Mouse (Mus musculus): ENCODE data around the gene Cdc5l. TPM values are rescaled to one million over a fixed set of nuclear protein-coding genes. Genes with fewer than 3 reads are reported as not detected.

Cdc5l gene
- total RNA-seq, 1 experiment: 125 TPM

DNA sequence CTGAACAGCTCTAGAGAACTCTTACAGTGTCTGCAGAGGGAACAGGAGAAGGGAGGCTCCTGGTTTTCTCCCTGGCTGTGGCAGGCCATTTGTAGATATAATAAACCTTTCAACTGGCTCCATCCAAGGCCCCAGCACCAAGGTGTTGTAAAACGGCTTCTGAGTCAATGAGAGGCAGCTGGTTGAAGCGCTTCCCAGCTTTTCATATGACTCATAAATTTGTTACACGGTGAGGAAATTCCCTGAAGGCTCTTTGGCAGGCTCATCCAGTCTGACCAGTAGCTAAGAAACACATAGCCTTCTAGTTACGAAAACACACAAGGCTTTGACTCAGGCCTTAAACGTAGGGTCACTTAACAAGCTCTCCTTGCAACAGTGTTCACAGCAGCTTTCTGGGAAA lies 74.1 kb downstream of the Cdc5l start:
- no peaks in the 10 kb centered on the region for H3K36me3 ChIP-seq (ENCODE audit: control insufficient read depth, insufficient read depth, low read length, poor library complexity, severe bottlenecking)
- TF ChIP-seq CHD2 (IDR thresholded peaks at IDR 0.05; ENCODE audit: low read depth, low read length) (no peak), HCFC1 (IDR thresholded peaks at IDR 0.05; ENCODE audit: borderline replicate concordance, insufficient read depth, low read length) (no peak), ZC3H11A (IDR thresholded peaks at IDR 0.05; ENCODE audit: borderline replicate concordance, low read depth, low read length) (no peak), MAFK (IDR thresholded peaks at IDR 0.05; ENCODE audit: insufficient read depth, low read depth, low read length) (no peak), ZNF384 (IDR thresholded peaks at IDR 0.05; ENCODE audit: low read depth, low read length) (no peak)
- no peak for DNase-seq (ENCODE audit: low read depth, low spot score)
- no peak overlapping the region for H3K9ac ChIP-seq (ENCODE audit: insufficient read depth, low read depth, low read length, poor library complexity, severe bottlenecking)
- in situ Hi-C loops (cut with MboI; ENCODE audit: low sequenced_read_pairs in 2 of 2, unreplicated experiment in 2 of 2): no loop called here
- H3K9me3 ChIP-seq (ENCODE audit: control insufficient read depth, insufficient read depth, low read depth, low read length): no peaks in the 10 kb centered on the region
- H3K27ac ChIP-seq (ENCODE audit: insufficient read depth, low read depth, low read length, poor library complexity, severe bottlenecking): no peak overlapping the region
- H3K4me1 ChIP-seq (ENCODE audit: control insufficient read depth in 2 of 2, insufficient read depth in 2 of 2, low read length in 2 of 2, poor library complexity in 1 of 2): no peaks in the 10 kb centered on the region
- H3K4me3 ChIP-seq (ENCODE audit: insufficient read depth in 1 of 2, low read depth in 1 of 2, low read length in 2 of 2, poor library complexity in 1 of 2, severe bottlenecking in 1 of 2): no peak overlapping the region

DNA sequence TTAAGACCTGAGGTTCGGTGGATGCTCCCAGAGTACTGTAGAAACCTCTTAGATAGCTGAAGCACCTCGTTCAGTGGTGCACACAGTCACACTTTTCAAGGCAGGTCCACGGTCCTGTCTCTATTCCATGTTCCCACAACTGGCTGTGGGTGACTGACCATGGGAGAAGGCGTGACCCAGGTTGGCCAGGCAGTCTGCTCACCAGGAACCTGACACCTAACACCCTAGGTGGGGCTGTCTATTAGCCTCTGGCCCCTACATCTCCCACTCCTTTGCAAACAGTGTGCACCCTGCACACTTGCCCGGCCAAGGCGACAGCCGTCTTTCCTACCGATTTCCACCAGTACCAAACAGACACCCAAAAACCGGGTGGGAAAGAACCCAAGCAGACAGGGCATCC lies 77.1 kb downstream of the Cdc5l start:
- no peaks in the 10 kb centered on the region for H3K4me1 ChIP-seq (ENCODE audit: control insufficient read depth in 2 of 2, insufficient read depth in 2 of 2, low read length in 2 of 2, poor library complexity in 1 of 2)
- TF ChIP-seq ZC3H11A (IDR thresholded peaks at IDR 0.05; ENCODE audit: borderline replicate concordance, low read depth, low read length) (no peak), MAFK (IDR thresholded peaks at IDR 0.05; ENCODE audit: insufficient read depth, low read depth, low read length) (no peak), CHD2 (IDR thresholded peaks at IDR 0.05; ENCODE audit: low read depth, low read length) (no peak), HCFC1 (IDR thresholded peaks at IDR 0.05; ENCODE audit: borderline replicate concordance, insufficient read depth, low read length) (no peak), ZNF384 (IDR thresholded peaks at IDR 0.05; ENCODE audit: low read depth, low read length) (no peak)
- no peak overlapping the region for H3K4me3 ChIP-seq (ENCODE audit: insufficient read depth in 1 of 2, low read depth in 1 of 2, low read length in 2 of 2, poor library complexity in 1 of 2, severe bottlenecking in 1 of 2)
- no peaks in the 10 kb centered on the region for H3K36me3 ChIP-seq (ENCODE audit: control insufficient read depth, insufficient read depth, low read length, poor library complexity, severe bottlenecking)
- H3K9me3 ChIP-seq (ENCODE audit: control insufficient read depth, insufficient read depth, low read depth, low read length): no peaks in the 10 kb centered on the region
- in situ Hi-C loops (cut with MboI; ENCODE audit: low sequenced_read_pairs in 2 of 2, unreplicated experiment in 2 of 2): no loop called here
- DNase-seq (ENCODE audit: low read depth, low spot score): no peak
- H3K27ac ChIP-seq (ENCODE audit: insufficient read depth, low read depth, low read length, poor library complexity, severe bottlenecking): no peak overlapping the region
- no peak overlapping the region for H3K9ac ChIP-seq (ENCODE audit: insufficient read depth, low read depth, low read length, poor library complexity, severe bottlenecking)

DNA sequence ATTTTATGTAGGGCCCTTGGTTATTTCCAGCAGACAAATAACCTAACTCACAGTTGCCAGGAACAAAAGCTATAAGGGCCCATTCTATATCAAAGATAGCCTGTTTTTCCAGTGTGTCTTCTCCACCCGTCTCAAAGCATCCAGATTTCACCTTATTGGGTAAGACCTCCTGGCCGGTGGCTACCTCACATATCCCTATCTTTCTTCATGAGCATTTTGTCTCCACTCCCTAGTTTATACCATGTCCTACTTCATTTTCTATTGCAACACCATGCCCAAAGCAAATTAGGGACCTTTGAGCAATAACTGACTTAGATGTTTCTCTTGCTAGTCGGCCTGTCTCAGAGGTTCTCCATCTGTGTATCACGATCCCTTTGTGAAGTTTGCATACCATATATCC lies 85.6 kb downstream of the Cdc5l start:
- H3K9ac ChIP-seq (ENCODE audit: insufficient read depth, low read depth, low read length, poor library complexity, severe bottlenecking): no peak overlapping the region
- TF ChIP-seq MAFK (IDR thresholded peaks at IDR 0.05; ENCODE audit: insufficient read depth, low read depth, low read length): no peak
- no peak for TF ChIP-seq ZNF384 (IDR thresholded peaks at IDR 0.05; ENCODE audit: low read depth, low read length)
- TF ChIP-seq CHD2 (IDR thresholded peaks at IDR 0.05; ENCODE audit: low read depth, low read length): no peak
- no peak for TF ChIP-seq HCFC1 (IDR thresholded peaks at IDR 0.05; ENCODE audit: borderline replicate concordance, insufficient read depth, low read length)
- no peak for TF ChIP-seq ZC3H11A (IDR thresholded peaks at IDR 0.05; ENCODE audit: borderline replicate concordance, low read depth, low read length)
- no peaks in the 10 kb centered on the region for H3K4me1 ChIP-seq (ENCODE audit: control insufficient read depth in 2 of 2, insufficient read depth in 2 of 2, low read length in 2 of 2, poor library complexity in 1 of 2)
- no peak overlapping the region for H3K4me3 ChIP-seq (ENCODE audit: insufficient read depth in 1 of 2, low read depth in 1 of 2, low read length in 2 of 2, poor library complexity in 1 of 2, severe bottlenecking in 1 of 2)
- no peak overlapping the region for H3K27ac ChIP-seq (ENCODE audit: insufficient read depth, low read depth, low read length, poor library complexity, severe bottlenecking)
- H3K36me3 ChIP-seq (ENCODE audit: control insufficient read depth, insufficient read depth, low read length, poor library complexity, severe bottlenecking): no peaks in the 10 kb centered on the region
- DNase-seq (ENCODE audit: low read depth, low spot score): no peak
- H3K9me3 ChIP-seq (ENCODE audit: control insufficient read depth, insufficient read depth, low read depth, low read length): no peaks in the 10 kb centered on the region
- in situ Hi-C loops (cut with MboI; ENCODE audit: low sequenced_read_pairs in 2 of 2, unreplicated experiment in 2 of 2): no loop called here

Other genes with a start within 250 kb of the Cdc5l start
- gene Spats1, start 41.7 kb upstream of the Cdc5l start, total RNA-seq (2012; rRNA removed): 8.5 and 9.7 TPM in 2 replicates
- 36.6 and 60.9 TPM in 2 replicates for gene Aars2, start 73.1 kb upstream of the Cdc5l start, total RNA-seq (2012; rRNA removed)
- gene Tcte1, start 89.7 kb upstream of the Cdc5l start, total RNA-seq (2012; rRNA removed): 0.09 and 0.11 TPM in 2 replicates
- gene Tmem151b, start 115.9 kb upstream of the Cdc5l start, total RNA-seq (2012; rRNA removed): 2.1 and 4.0 TPM in 2 replicates
- 2.1 and 2.2 TPM in 2 replicates for gene Nfkbie, start 122.0 kb upstream of the Cdc5l start, total RNA-seq (2012; rRNA removed)
- 96.7 and 98.7 TPM in 2 replicates for gene Slc35b2, start 130.1 kb upstream of the Cdc5l start, total RNA-seq (2012; rRNA removed)
- gene Hsp90ab1, start 139.5 kb upstream of the Cdc5l start, total RNA-seq (2012; rRNA removed): 1,660 and 1,758 TPM in 2 replicates
- gene Slc29a1, start 165.9 kb upstream of the Cdc5l start, total RNA-seq (2012; rRNA removed): 321 and 677 TPM in 2 replicates
- 66.0 and 95.3 TPM in 2 replicates for gene Mymx, start 168.4 kb upstream of the Cdc5l start, total RNA-seq (2012; rRNA removed)
- gene Capn11, start 225.6 kb upstream of the Cdc5l start, total RNA-seq (2012; rRNA removed): 0.48 TPM in 1 of 2 replicates, not detected in the other